Mouse (Mus musculus) small intestine, adult 2 months (tissue): Measurements from ENCODE around the gene Lancl3.

ENCODE experiments used
- CTCF ChIP-seq: fragments of 200-500 bp; IDR thresholded peaks from 2 replicates; pipeline ENCODE4 v1.5.1; 2012; ENCODE audit warnings: low read depth, mild to moderate bottlenecking, control low read depth, inconsistent platforms, low read length, moderate library complexity, mixed read lengths; ENCODE audit not compliant: insufficient replicate concordance, insufficient read length; ENCODE audit errors: extremely low read depth
- POLR2A ChIP-seq: fragments of 200-500 bp; IDR thresholded peaks from 2 replicates; pipeline ENCODE4 v1.6.1; 2012; ENCODE audit warnings: low read depth, mild to moderate bottlenecking, control low read depth, inconsistent platforms, low read length, moderate library complexity

DNA sequence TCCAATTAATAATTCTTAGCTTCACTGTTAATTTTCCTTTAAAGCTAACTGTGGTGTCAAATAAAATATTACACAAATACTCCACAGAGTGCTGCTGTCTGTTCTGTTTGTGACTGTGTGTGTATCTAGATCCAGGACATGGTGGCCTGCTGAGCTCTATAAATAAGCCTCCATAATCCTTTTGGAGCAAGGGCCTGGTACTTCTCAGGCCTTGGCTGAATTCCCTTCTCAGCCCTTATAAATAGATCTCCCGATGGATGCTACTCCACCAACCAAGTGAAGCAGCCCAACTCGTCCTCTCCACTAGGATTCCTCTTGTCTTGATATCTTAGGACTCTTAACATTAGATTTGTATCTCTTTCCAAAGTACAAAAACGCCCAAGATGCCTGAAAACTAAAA is 71.4 kb downstream of the Lancl3 start:
- TF ChIP-seq CTCF (no peak), POLR2A (no peak)
